Mouse (Mus musculus) hematopoietic stem cell, adult 5-6 weeks (primary cell): Measurements from ENCODE around the gene Klf13. TPM values are rescaled to one million over a fixed set of nuclear protein-coding genes. Genes with fewer than 3 reads are reported as not detected.
A peak's percentile ranks its signal among the peaks of the same experiment; 100 is the strongest.

ENCODE experiments used
- ATAC-seq, 2 experiments: fragments of 125-278 bp in 1 of 2; replicated peaks in 1 of 2; 2 replicates each; pipeline ENCODE4 v1.8.0; 2016 to 2017; ENCODE audit warnings: inconsistent platforms in 2 of 2, mild to moderate bottlenecking in 2 of 2, moderate number of reproducible peaks in 2 of 2, low read depth in 1 of 2, moderate TSS enrichment in 1 of 2; ENCODE audit not compliant: low FRiP score in 2 of 2, poor library complexity in 2 of 2, severe bottlenecking in 2 of 2, insufficient read depth in 1 of 2, low TSS enrichment in 1 of 2
- total RNA-seq: library from RNA; stranded (forward); fragments of 172-1452, 232-1000 nt; gene quantifications from 2 replicates; pipeline ENCODE4 v1.2.3, GENCODE M21; 2017

Klf13 gene
- total RNA-seq, 1 experiment from 2014 or later, result 16.7 TPM

DNA sequence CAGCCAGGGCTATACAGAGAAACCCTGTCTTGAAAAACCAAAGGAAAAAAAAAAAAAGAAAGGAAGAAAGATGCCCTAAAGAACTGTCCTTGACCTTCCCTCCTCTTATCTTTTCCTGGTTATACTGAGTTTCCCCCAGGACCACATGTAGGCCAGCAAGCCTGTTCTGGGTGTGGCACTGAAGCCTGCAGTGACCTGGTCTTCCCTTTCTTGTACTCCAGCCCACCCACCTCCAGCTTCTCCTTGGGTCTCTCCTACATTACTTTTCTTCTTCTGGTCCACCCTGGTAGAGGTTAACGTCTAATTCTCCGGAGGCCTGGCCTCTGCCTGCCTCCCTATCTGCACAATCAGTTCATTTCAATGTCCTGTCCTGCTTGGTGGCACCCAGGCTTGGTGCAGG, 16.7 kb upstream of the Klf13 start:
- no peak for ATAC-seq

DNA sequence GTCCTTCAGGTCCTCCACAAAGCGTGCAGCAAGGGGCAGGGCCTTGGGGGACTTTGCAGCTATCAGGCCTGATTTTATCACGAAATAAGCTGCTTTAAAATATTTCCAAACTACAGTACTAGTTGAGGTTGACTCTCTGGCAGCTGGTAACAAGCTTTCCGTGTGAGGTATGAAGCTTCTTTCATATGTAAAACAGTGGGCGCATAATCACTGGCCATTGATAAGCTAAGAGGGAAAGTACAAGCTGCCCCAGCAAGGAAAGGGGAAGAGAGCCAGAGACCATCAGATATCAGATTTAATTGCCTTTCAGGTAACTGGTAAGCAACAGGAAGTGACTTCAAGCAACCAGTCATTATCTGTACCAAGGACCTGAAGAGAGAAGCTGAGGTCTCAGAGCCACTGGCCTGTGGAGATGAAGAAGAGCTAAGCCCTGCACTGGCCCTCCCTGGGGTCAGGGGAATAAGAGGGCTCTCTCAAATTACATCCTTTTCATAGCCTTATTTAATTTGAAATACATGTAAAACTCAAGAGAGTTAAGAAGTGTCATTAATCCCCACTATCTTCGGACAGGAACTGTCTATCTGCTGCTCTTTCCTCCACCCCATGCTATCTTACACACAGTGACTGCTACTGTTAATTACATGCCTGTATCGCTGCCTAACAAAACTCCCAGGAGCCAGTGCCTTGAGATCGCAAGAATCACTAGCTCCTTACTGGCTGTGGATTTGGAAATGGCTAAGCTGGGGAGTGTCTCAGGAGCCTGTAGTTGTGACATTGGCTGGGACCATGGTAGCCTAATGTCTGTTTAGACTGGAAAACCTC, 13.6 kb upstream of the Klf13 start:
- no peak for ATAC-seq

DNA sequence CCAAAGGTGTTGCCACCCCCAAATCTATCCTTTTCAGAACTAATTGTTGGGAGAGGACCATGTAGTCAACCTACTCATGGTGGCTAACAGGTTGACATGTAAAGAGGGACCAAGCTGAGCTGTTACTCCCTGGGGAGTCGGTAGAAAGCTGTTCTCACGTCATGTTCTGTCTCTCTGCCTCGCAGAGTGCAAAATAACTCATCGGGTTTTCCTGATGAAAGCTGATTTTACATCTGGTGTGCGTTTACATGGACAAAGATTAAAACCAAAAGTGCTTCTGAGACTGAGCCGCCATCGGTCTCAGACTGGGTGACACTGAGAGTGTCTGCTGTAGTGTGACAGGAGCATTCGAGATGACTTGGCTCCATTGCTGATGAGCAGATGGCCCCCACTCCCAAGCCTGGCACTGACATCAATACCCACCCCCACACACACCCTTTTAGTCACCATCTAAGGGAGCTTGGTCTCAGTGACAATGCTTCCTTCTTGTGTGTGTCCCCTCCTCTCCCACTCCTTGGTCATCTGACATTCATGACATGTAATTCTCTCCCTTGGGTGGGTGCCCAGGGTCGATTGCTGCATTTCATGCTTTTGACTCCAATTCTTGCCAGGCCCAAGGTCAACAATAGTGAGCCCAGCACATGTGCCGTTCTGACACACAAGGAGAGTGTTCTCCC, 12.4 kb upstream of the Klf13 start:
- no peak for ATAC-seq

DNA sequence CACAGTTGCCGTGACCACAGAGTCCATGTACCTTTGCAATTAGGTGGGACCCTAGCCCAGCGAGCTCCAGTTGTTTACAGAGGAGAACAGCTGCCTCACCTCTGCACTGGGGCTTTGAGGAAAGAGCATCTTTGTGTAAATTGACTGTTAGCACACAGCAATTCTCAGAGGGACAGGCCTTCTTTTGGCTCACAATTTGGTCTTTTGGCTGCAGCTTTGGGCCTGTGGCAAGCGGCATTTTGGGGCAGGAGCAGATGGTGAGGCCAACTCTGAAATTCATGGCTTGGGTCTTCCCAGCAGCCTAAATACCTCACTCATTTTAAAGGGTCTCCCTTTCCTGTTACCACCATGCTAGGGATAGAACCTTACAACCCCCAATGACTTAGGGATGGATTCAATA, 10.5 kb upstream of the Klf13 start:
- no peak for ATAC-seq

DNA sequence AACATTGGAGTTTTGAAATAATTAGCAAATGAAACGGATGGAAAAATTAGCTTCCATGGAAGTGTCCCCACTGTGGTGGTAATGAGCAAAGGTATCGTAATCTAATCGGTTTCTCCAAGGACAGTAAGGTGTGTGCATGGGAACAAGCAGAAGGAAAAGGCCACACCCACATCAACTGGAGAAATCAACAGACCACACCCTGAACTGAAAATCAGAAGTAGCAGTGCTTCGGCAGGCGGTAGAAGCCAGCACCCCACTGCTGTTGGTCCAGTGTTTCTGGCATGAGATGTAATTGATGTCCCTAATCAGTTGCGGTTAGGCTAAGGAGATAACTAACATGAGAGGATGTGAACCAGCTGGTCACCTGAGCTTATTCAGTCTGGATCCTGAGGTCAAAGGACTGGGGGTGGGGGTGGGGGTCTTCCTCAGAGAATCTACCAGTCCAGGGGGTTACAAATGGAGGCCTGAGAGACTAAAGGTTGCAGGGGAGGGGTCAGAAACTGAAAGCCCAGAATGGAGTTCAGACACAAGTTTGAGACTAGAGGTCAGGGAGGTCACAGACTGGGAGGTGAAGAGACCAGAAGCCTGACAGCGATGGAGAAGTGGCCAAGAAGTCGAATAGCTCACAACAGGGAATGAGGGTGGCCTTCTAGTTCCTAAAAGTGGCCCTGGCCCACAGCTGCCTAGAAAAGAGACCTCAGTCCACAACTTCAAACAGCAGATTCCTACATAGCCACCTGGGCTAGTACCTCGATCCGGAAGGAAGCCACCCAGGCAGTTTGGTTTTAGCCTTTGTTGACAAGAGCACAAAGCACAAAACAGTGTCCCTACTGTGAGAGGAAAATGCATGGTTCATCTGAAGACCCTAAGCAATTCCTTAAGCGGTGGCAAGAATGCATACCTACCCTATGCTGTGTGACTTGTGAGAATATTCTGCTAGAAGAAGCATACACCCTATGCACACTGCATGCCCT, 9.1 kb upstream of the Klf13 start:
- no peak for ATAC-seq

DNA sequence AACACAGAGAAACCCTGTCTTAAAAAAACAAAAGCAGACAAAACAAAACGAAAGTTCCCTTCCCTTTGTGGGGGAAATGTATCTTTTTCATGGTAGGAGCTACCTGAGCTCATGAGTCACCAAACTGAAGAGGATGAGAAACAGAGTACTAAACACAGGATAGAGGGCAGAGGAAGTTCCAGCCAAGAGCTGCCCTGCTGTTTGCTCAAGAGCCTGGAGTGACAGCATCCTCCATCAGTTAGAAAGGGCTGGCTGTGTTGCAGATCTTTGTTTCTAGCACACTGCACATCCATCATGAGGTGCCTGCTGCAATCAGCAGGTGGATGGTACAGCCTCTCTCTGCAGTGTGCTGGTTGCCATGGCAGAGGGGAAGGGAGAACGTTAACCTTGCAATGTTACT, 5.2 kb upstream of the Klf13 start:
- ATAC-seq, result no peak

DNA sequence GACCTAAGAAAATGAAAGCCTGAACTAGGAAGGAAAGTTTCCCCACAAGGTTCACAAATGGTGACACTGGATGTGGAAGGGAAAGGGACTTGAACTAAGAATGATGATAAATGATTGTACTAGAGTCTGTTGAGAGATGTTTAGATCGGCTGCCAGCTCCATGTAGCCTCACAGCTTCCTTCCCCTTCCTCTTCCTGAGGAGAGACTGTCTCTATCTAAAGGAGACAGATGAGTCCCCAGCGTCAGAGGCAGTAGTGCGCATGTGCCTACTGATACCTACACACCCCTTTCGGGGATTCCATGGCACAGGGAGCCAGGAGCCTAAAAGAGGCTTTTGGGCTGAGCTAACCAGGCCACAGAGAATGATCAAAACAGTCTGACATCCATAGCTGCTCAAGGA, 2.8 kb upstream of the Klf13 start:
- ATAC-seq, result no peak

DNA sequence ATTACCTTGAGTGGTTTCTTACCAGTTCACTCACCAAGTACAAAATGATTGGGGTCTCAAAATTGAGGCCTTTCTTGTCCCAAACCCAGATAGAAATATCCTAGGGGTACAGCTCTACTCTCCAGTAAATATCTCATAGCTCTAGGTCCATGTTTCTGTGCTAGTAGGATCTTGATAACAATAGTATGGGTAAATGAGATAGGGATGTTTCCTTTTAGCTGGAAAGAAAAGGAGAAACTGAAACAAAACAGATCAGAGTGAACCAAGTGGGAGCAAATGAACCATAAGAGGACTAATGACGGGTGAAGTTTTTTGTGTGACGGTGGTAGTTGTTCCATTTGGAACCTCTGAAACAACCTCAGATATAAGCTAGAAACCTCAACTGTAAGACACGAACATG, 2.3 kb upstream of the Klf13 start:
- no peak for ATAC-seq

DNA sequence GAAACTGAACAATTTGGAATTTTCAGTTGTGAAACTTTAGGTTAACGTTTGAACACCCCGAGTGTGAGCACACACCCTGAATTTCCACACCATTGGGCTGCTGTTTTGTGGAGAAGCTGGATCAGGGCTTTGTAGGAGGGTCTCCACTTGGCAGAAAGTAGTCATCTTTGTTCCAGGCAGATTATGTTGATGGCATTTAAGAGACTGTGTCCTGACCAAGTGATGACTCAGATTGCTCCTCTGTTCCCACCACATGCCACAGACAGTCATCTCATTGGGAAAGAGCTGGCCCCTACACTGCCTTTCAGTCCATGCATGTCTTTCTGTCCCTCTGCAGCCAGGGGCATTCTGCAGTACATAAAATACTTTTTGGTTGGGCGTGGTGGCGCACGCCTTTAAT, 1.6 kb upstream of the Klf13 start:
- no peak for ATAC-seq

DNA sequence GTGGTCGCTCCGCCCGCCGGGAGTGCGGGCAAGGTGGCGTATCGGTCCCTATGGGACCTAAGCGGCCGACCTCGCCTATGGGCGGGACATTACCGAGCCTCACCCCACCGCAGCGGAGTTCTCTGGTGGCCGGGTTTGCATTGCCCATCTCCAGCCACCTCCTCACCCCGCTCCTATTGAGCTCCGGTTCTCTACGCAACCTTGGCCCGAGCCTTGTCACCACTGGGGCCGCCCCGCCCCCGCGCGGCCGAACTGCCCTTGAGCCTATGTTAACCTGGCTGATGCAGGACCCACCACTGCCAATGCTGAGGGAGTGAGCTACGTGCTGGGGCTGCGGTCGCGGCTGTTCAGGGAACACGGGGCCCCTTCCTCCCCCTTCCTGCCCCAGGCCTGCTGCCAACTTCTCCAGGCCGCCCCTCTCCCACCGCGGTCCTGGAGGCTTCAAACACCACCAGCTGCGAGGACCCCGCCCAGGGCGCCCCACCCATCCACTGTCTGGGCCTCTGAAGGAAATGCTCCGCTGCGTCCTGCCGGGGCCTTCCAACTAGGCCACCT, 759 bp upstream of the Klf13 start:
- ATAC-seq, result peak; percentile 32 to 33

DNA sequence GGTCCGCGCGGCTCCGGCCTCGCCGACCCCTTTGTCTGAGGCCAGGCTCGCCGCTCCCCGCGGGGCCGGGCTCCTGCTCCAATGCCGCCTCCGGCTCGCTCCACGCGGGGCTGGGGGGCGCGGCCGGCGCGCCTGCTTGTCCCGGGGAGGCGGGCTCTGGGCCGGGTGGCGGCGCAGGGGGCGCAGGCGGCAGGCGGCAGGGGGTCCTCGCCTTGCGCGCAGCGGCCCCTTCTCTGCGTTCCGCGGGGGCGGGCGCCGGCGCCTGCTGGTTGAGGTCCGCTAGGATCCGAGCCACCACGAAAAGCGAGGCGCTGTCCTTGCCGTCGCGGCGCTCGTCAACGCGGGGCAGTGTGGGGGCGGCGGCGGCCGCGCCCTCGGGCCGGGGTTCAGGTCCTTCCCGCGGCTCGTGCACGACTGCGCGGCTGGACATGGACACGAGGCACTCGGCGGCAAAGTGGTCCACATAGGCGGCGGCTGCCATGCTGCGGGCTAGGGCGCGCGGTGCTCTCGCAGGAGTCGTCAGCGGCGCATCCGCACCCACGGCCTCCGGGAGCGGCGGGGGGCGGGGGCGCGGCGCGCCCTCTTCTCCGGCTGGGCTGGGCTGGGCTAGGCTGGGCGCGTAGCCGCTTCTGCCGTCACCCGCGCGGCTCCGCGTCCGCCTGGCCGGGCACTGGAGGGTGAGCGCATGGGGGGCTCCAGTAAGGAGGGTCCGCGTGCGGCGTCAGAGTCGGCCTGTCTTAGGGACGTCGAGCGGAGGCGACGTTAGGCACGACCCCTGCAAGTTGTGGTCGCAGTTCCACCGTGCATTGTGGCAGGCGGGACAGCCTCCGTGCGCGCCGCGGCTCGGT, 425 bp downstream of the Klf13 start:
- no peak; a peak in 1 of 4 replicates for ATAC-seq

DNA sequence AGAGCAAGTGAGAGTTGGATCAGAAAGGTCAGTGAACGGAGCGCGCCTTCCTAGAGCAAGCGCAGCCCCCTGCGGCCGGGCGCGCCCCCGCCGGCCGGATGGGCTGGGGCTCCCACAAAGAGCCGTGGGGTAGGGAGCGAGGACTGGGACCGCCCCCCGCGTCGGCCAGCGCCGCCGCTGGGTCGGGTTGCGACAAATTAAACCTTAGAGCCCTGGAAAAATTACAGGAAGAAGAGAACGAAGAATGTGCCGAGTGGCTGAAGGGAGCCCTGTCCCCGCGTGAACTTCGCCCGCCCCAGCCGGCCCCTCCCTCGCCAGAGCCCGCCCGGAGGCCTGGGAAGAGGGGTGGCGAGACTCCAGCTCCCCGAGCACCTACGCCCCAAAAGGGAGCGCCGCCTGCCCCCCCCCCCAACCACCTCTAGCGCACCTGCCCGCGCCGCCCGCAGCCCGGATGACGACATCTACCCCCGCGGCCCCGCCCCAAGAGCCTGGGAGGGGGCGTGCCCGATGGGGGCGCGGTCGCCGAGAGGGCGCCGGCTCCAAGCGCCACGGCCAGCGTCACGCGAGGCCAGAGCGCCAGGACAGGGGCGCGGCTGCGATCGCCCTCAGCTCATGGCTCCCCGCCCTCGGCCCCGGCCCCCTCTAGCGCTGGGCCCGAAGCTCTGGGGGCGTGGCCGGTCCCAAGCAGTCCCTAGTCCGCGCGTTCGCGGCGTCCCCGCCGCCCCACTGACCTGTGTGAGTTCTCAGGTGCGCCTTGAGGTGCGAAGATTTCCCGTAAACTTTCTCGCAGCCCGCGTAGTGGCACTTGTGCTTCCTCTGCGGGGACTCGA, 1.3 kb downstream of the Klf13 start:
- peak; percentile 4 to 19; a peak in 3 of 4 replicates for ATAC-seq

DNA sequence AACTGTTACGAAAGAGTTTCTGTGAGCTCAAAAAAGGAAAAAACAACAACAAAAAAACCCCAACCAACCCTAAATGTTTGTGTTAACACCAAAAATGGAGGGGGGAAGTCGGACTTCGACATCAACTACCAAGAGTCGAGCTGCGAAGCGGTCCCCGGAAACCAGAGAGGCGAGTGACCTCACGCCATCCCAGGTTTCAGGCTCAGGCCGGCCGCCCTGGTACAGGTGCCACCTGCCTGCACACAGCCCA, 1.8 kb downstream of the Klf13 start:
- no peak for ATAC-seq

DNA sequence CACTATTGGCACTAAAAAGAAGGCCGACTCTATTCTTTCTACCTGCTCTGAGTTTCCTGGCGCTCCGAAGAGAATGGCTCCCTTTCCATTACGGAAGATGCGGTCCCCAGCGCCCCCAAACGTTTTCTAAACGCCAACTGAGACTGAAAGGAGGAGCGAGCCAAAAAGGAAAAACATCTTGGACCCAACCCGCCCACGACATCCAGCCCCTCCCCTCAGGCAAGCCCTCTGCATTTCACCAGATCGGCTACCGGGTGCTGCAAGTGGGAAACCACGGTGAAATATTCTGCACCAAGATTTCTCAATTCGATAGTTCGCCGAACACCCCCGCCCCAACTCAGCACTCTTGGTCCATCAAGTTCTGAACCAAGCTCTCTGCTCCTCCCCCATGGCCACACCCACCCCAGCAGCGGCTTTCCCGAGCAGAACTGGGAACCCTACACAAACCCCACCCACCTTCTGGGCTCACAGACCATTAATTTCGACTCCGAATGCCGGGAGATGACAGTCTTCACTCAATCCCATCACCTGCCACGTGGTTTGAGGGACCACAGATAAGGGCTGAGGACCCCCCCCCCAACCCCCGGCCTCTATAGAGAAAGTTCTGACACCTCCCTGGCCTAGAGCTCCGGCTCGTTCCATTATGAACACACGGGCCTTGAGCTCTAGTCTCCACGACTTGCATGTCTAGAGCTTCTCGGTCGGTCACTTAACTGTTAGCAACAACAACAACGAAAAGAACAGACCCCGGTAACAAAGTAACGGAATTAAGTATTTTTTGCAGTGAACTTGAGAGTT, 2.3 kb downstream of the Klf13 start:
- peak; percentile 16 to 18; a peak in 3 of 4 replicates for ATAC-seq

DNA sequence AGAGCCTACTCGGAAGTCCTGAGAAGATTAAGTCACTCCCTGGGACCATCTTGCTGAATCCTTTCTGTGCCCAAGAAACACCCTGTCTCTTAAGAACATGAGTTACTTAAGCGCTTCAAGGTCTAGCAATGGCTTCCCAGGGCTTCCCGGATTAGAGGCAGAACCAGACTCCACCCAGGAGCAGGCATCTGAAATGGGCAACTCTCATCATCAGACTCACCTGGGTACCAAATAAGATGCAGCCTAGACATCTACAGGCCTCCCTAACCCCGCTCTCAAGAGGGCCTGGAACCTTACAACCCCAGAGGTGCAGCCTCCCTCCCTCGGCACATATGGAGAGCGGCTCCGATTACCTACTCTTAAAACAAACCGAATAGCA, 2.9 kb downstream of the Klf13 start:
- peak in 1 of 2 experiments; percentile 0; a peak in 1 of 4 replicates for ATAC-seq

DNA sequence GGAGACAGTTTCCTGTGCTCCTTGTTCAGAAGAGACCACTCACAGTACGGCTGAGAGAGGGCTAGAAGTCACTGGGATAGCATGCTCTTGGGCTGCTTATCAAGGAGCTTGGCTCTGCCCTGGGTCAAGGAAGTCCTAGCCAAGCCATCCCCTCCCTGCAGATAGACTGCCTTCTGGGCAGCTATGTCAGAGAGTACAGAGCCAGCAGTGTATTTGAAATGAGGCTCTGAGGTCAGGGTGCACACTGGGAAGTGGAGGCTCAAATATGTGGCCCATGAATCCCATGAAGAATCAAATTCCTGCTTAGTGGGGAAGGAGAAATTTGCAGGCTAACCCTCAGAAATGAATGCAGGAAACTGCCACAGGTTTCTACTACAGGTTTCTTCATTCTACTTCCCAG, 4.2 kb downstream of the Klf13 start:
- ATAC-seq, result no peak
